Mouse (Mus musculus): Measurements from ENCODE around the gene Rgs13. TPM values are rescaled to one million over a fixed set of nuclear protein-coding genes. Genes with fewer than 3 reads are reported as not detected.
"Not testable (repeated sequence)": the region's sequence is repeated elsewhere in the genome, so short reads cannot be mapped to it uniquely, and the experiment has no call there.

Gene Rgs13
- total RNA-seq, 2 experiments from 2014 or later, result 1.9 to 2.0 TPM

DNA sequence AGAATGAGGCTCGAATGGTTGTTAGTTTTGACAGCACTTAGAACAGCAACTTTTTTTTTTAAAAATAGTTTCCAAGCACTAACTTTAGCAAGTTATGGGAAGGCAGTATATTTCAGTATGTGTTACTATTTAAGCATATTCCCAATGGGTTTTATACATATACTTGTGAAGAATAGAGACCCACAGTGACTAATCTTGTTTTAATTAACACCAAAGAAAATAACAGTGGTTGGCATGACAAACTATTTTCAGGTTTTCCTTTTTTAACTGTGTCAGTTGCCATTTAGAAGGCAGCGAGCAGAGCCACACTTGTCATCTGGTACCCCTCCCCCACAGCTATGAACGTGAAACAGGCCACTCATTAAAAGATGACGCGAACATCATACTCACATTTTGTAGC lies 10.3 kb downstream of the Rgs13 start:
- intact Hi-C loops (cut with DNase I), result loop anchor here (2.0 kb wide), 1 partner anchor 38 kb away; no protein-coding TSS in a partner anchor
- DNase-seq (ENCODE audit: low spot score in 2 of 2), result peak in 1 of 2 experiments; percentile 52

DNA sequence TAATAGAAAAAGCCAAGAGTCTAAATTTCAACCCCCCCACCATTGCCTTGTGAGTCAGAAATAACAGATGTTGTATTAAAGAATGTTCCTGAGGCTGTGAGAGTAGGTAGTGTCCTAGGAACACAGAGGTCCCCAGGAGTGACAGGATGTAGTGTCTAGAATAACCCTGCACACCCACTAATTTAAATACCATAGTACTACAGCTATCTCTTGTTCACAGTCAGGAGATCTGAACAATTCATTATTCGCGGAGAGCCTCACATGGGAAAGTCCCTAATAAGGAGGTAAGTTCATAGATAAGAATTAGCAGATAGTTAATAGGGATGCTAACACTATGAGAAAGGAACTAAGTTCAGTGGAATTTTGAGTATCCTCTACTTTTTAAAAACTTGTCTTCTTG lies 10.9 kb downstream of the Rgs13 start:
- intact Hi-C loops (cut with DNase I), result loop anchor here (2.0 kb wide), 1 partner anchor 37 kb away; no protein-coding TSS in a partner anchor

DNA sequence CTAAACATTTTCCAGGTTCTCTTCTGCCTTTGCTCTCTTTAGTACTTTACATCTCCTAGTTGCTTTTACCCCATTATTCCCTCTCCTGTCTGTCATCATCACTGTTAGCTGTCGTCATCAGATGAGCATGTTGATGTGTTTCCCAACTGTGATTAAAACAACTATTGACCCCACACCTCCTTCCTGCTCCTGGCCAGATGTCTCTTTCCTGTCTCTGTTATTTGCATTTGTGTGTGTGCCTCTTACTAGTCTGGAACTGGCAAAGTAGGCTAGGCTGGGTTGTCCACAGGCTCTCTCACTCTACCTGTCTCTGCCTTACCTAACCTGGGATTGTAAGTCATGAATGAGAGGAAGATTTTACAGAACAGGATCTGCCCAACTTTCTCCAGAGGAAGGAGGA lies 24.6 kb downstream of the Rgs13 start:
- intact Hi-C loops (cut with DNase I), result no loop called here

More for the DNA sequence above, 10.9 kb downstream of the Rgs13 start:
- no peak for DNase-seq (ENCODE audit: low spot score in 2 of 2)

DNA sequence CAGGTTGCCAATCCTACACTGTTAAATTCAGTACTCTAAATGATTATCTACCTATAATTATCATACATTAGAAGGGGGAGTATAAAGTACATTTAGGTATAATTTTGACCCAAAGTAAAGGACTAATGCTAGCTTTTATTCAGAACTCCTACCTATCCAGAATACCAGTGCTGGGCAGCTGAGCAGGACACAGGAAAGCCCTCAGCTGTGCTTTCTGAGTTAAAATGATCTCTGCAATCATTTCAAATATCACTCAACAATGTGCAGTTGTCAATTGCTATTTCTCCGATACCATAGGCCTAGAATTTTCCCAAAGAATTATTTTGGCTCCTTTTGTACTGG lies 25.0 kb downstream of the Rgs13 start:
- DNase-seq (ENCODE audit: low spot score in 2 of 2), result no peak
- intact Hi-C loops (cut with DNase I), result no loop called here

More for the DNA sequence above, 24.6 kb downstream of the Rgs13 start:
- DNase-seq (ENCODE audit: low spot score in 2 of 2), result no peak

DNA sequence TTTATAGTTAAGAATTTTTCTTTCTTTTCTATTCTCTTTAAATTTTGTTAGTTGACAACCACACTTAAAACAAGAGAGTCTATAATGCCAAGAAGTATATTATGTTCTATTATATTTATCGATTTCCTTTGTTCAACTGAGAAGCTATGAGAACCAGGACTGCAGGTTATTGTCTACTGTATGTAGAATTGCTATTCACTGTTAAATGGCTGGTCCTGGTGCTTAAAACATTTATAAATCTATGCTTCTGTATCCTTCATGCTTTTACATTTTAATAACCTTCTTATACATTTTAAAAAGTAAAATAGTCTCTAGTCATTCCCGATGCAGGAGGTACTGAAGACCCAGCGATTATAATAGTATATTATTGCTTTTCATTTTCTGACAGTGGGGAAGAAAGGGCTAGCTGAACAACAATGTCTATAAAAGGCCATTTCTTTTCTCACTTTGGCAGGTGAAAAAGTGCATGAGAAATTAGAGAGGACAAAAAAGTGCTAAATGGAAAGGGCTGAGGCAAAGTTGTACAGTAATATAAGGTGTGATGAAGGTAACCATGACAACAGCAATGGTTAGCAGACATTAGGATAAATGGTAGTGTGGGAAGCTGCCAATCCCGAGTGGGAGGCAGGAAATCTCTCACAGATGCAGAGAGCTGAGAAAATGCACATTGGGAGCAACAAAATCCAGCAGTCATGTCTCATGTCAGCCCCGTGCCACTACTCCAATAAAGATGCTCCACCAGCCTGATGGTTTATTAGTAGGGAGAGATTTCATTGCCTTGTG lies 25.6 kb downstream of the Rgs13 start:
- intact Hi-C loops (cut with DNase I), result no loop called here
- DNase-seq (ENCODE audit: low spot score in 2 of 2), result peak; percentile 45 to 63

DNA sequence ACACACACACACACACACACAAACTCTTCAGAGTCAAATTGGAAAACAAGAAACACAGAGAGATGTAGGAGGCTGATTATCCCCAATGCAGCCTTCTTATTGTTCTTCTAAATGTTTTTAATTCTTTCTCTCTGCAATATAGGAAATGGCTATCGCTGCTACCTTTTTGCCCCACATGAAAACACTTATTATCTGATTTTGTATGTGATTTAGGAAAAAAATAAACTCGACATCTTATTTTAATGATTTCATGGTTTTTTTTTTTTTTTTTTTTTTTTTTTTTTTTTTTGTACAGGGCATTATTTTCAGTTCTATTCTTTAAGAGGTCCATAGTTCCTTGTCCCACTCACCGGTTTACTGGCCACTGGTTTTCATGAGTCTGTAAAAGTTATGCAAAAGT lies 27.2 kb downstream of the Rgs13 start:
- intact Hi-C loops (cut with DNase I), result no loop called here
- DNase-seq (ENCODE audit: low spot score in 2 of 2), result no peak

DNA sequence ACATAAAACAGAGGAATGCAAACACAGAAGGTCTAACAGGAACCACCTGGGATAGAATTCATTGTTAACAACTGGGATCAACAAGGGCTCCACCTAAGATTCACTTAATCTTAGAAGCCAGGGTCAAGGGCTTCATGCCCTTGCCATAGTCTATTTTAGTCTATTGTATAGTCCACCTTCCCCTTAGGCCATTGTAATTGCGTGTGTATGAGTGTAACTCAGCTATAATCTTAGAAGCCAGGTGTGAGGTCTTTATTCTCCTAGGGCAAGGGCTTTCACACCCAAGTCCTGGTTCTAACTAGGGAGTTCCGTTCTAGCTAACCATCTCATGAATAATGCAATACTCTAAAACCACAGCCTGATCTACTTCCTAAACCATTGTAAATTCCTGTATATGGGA lies 35.8 kb downstream of the Rgs13 start:
- DNase-seq (ENCODE audit: low spot score in 2 of 2); intact Hi-C loops (cut with DNase I): not testable (repeated sequence)

DNA sequence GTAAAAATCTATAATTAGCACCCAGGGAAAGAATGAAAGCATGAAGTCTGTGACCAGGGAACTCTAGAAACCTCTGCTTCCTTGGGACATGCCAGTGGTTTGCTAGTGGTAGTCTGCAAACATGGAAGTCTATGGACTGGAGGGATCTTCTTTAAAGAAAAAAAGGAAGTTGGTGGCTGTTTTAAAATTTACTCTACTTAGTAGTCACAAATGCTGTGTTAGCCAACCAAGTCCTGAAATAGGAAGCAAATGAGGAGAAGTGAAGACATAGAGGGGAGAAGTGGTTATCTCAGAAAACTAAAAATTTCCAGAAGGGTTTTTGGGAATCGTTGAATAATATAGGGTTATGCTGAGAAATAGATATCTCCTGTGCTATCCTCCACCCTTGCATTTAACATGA lies 37.3 kb downstream of the Rgs13 start:
- intact Hi-C loops (cut with DNase I), result no loop called here
- DNase-seq (ENCODE audit: low spot score in 2 of 2), result no peak

DNA sequence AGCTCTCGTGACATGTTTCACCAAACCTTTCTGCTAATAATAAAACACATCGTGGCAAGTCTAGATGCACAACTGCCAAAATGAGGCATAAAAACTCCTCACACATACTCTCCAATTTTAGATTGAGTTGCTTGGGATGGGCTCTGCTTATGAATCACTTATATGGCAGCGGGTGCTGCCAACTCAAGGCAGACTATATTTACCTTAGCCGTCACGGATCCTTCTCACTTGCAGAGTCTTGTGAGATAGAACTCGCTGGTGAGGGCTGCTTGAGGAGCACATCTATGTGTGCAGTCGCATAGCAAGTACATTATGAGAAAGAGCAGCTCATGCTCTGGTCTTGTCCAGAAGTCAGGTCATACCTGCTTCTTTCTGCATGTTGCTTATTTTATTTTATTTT lies 49.2 kb downstream of the Rgs13 start:
- DNase-seq (ENCODE audit: low spot score in 2 of 2), result peak; percentile 60 to 88
- intact Hi-C loops (cut with DNase I), result loop anchor here (2.0 kb wide), 1 partner anchor 39 kb away; no protein-coding TSS in a partner anchor

DNA sequence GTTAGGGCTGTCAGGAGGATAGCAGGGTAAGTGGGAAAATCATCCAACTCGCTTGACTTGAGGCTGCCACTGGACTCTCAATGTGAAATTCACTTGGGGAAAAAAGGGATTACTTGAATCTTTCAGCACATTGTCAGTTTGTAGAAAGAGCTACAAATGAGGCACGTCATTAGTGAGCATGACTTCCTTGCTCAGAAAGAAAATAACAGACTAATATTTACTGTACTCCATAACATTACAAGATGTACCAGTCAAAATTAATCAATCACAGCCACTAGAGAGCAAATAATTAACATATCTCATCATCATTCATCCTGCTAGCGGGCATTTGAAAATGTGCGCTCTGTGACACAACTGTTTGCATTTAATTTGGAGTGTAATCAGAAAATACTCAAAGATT lies 57.1 kb downstream of the Rgs13 start:
- no peak for DNase-seq (ENCODE audit: low spot score in 2 of 2)
- intact Hi-C loops (cut with DNase I), result no loop called here

DNA sequence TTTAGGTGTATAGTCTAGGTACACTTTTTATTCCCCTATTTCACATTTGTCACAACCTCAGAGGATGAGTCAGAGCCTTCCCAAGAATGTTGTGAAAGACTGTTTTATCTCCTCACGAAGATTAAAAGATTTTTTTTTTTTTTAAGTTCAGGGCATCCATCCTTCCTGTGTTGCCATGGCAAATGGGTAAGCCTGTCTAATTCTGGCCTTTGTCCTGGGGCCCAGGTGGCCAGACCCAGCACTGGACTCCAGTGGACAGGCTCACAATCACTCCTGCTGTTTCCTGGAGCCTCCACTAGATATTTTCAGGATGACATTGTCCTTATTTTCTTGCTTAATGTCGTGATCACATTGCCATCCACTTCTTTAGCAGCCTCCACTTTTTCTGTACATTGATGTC lies 57.7 kb downstream of the Rgs13 start:
- intact Hi-C loops (cut with DNase I), result no loop called here
- no peak for DNase-seq (ENCODE audit: low spot score in 2 of 2)

DNA sequence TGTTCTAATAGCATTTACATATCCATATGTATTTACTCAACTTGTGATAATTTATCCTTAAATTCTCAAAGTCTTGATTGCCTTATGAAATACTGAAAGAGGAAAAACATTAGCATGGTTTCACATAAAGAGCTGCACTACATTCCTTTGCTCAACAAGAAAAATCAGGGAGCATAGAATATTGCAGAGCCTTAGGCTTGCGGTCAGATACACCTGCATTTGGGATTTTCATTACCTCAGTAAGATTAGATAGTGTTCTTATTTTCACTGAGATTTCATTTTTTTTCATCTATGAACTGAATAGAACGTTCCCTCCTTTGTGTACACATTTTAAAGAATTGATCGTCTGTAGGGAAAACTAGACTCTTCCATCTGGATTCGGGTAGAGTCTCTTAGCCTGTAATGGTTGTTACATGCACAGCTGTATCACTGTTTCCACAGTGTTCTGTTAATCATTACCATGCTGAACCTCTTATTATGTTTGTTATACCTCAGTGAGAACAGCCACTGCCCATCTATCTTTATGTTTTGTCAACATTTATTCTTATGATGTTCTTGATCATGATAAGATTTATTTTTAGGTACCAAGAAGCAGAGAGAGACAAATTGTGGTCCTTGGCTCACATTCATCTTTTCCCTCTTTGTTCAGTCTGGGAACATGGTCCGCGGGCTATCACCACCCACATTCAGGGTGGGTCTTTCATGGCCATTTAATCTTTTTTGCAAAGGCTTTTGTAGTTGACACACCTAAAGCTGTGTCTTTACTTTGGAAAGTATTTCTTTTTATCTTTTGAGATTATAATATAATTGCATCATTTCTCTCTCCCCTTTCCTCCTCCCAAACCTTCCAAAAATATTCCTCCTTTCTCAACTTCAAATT lies 61.1 kb downstream of the Rgs13 start:
- intact Hi-C loops (cut with DNase I), result no loop called here
- DNase-seq (ENCODE audit: low spot score in 2 of 2), result no peak

DNA sequence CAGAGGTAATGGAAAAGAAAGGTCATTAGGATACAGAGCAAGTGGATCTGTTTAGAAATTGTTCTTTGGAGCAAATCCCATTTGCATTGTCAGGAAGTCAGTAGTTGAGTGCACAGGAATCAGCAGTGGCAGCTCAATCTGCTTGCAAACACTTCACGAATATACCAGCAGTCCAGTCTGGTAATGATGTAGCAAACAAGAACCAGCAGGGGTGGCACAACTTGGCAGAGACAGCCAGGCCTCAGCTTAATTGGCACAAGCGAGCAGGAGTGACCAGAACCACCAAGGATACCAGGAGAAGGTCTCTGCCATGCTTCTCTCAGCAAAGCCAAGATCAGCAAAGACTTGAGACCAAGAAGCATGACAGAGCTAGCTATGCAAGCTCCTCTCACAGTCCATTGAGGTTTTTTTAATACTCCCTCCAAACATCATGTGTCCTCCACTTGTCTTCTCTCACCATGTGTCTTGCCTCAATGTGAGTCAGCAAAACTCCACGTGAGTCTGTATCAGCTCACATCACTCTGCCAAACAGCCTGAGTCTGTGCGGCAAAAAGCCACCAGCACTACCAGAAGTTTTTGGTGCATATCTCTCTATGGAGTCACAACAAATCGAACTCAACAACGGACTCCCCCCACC lies 63.6 kb downstream of the Rgs13 start:
- intact Hi-C loops (cut with DNase I), result no loop called here
- DNase-seq (ENCODE audit: low spot score in 2 of 2), result no peak

DNA sequence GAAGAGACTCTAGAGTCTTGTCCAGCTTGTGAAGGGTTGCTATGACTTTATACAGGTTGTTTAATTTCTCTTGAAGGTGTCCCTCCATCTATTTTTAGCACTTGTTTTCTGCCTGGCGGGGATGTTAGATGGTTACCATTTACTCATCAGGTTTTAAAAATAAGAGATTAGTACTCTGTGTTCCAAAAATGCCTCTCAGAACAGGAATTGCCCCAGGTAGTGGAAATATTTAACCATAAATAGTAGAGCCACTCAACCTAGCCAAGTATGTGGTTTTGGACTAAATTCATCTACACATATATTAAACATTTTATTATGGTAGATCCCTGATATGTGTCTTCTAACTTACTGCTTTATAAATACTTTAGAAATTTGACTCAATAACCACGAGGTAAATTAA lies 64.2 kb downstream of the Rgs13 start:
- intact Hi-C loops (cut with DNase I), result no loop called here
- DNase-seq (ENCODE audit: low spot score in 2 of 2), result no peak

DNA sequence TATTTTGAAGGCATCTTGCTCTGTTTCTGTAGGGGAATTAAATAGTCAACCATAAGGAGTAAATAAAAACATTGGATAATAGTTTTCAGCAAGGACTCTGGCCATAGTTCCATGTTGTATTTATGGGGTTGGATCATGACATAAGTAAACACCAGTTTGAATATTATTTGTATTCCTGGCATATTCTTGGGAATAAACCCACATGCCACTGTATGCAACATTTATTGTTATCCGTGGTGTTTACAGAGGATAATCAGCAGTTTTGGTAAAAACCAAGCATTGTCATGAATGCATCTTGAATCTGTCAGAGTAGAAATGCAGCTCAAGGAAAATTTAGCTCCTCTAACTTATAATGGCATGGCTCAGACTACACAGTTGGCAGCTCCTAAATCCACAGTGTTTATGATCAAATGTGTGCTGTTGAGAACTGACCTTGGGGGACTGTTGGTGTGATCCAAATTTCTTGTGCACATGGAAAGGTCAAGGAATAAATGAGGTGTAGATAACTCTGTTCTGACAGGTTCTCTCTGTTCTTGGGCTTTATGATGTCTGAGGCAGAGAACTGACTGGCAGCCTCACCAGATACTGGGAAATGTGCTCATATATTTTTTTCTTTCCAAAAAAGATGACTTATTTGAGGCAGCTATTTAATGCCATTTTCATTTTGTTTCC lies 78.4 kb downstream of the Rgs13 start:
- DNase-seq (ENCODE audit: low spot score in 2 of 2), result no peak
- intact Hi-C loops (cut with DNase I), result no loop called here

DNA sequence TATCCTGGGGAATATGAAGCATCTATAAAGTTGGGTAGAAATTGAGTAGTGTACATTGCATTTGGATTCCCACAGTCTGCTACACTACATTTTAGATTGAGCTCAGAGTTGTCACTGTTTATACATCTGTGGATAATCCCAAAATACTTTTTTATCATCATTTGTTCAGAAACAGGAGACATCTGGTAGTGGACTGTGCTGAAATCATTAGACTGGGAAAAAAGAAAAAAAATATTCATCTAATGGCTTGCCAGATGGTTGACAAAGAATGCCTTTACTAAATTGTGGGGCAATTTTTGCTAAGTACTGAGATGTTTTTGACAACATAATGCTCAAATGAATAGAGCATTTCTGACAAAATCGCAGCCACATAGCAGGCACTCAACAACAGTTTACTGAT lies 86.8 kb downstream of the Rgs13 start:
- DNase-seq (ENCODE audit: low spot score in 2 of 2), result no peak
- intact Hi-C loops (cut with DNase I), result no loop called here
